Mouse (Mus musculus): ENCODE results near the gene Aim2. TPM values are rescaled to one million over a fixed set of nuclear protein-coding genes. Genes with fewer than 3 reads are reported as not detected.

The Aim2 gene
- polyA plus RNA-seq, 1 experiment = 1.5 TPM

DNA sequence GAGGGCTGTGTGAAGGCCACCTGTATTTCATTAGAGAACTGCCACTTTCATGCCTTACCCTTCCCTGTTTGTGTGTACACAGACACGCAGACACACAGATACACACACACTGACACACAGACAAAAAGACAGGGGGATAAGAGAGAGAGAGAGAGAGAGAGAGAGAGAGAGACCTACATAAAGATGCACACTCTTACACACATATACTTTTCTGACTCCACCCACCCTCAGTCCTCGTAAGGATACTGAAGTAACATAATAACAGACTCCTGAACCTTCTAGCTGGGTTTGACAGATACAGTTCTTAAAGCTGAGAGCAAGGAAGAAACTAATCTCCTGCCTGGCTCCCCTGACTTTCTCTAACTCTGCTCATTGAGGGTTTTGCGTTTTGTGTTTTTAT lies 38.8 kb downstream of the Aim2 start:
- Histone ChIP-seq H3K27me3 (ENCODE audit: control insufficient read depth, insufficient read depth, low read length) (no peaks in the 10 kb centered on the region; the same call in 1 of the 2 replicates), H3K27ac (ENCODE audit: insufficient read depth, low read depth, low read length) (no peak overlapping the region), H3K4me3 (ENCODE audit: low read depth, low read length) (no peak overlapping the region), H3K36me3 (ENCODE audit: control insufficient read depth, insufficient read depth, low read length) (no peaks in the 10 kb centered on the region), H3K4me1 (ENCODE audit: control insufficient read depth, insufficient read depth, insufficient read length, low read length) (no peaks in the 10 kb centered on the region)
- WGBS = 32% methylated on average over 3 of the region's 3 CpGs
- TF ChIP-seq POLR2A (IDR thresholded peaks at IDR 0.05; ENCODE audit: low read depth, low read length) = no peak
- no peak for TF ChIP-seq CTCF (IDR thresholded peaks at IDR 0.05; ENCODE audit: extremely low read depth, insufficient read length, insufficient replicate concordance, low read depth, low read length)

DNA sequence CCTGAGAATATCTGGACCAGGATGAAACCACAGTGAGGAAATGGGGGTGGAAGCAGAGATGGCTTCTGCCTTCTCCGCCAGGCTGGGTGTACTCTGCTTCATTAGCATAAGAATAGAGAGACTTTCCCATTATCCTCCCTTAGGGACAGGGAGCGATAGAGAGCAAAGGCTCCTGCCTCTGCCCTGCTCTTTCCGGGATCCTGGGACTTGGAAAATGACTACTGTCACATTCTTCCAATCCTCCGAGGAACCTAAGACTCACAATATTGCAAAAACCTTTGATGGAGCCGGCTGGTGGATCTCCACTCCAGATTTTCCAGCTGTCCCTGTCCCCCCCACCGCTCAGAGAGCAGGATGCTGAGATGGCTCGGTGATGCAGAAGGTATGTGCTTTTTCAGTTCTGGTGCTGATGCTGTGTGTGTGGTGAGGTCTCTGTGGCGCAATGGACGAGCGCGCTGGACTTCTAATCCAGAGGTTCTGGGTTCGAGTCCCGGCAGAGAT lies 39.3 kb downstream of the Aim2 start:
- TF ChIP-seq POLR2A (IDR thresholded peaks at IDR 0.05; ENCODE audit: low read depth, low read length) (no peak), CTCF (IDR thresholded peaks at IDR 0.05; ENCODE audit: extremely low read depth, insufficient read length, insufficient replicate concordance, low read depth, low read length) (no peak)
- no peaks in the 10 kb centered on the region for H3K36me3 ChIP-seq (ENCODE audit: control insufficient read depth, insufficient read depth, low read length)
- no peaks in the 10 kb centered on the region; the same call in 1 of the 2 replicates for H3K27me3 ChIP-seq (ENCODE audit: control insufficient read depth, insufficient read depth, low read length)
- no peak overlapping the region for H3K4me3 ChIP-seq (ENCODE audit: low read depth, low read length)
- 19% methylated on average over 13 of the region's 13 CpGs for WGBS
- no peak overlapping the region for H3K27ac ChIP-seq (ENCODE audit: insufficient read depth, low read depth, low read length)
- no peaks in the 10 kb centered on the region for H3K4me1 ChIP-seq (ENCODE audit: control insufficient read depth, insufficient read depth, insufficient read length, low read length)

DNA sequence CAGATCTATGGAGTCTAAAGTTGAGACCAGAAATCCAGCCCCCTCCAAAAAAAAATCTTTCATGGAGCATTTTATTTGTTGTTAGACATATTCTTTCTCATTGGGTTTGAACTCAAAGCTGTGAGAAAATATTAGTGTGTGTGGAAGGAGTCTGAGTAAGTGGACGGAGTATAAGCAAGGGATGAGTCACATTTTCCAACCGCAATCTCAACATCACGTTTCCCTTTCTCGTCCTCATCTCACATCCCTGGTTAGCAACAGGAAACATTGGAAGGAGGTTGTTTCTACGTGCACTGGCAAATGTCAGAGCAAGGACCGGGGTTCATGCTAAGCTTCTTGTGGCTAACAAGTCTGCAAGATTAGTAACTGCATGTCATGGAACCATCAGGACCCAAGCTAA lies 41.1 kb downstream of the Aim2 start:
- Histone ChIP-seq H3K27me3 (ENCODE audit: control insufficient read depth, insufficient read depth, low read length) (no peaks in the 10 kb centered on the region; the same call in 1 of the 2 replicates), H3K4me1 (ENCODE audit: control insufficient read depth, insufficient read depth, insufficient read length, low read length) (no peaks in the 10 kb centered on the region), H3K4me3 (ENCODE audit: low read depth, low read length) (no peak overlapping the region), H3K27ac (ENCODE audit: insufficient read depth, low read depth, low read length) (no peak overlapping the region), H3K36me3 (ENCODE audit: control insufficient read depth, insufficient read depth, low read length) (no peaks in the 10 kb centered on the region)
- no peak for TF ChIP-seq CTCF (IDR thresholded peaks at IDR 0.05; ENCODE audit: extremely low read depth, insufficient read length, insufficient replicate concordance, low read depth, low read length)
- no peak for TF ChIP-seq POLR2A (IDR thresholded peaks at IDR 0.05; ENCODE audit: low read depth, low read length)
- 65% methylated on average over 6 of the region's 6 CpGs for WGBS

DNA sequence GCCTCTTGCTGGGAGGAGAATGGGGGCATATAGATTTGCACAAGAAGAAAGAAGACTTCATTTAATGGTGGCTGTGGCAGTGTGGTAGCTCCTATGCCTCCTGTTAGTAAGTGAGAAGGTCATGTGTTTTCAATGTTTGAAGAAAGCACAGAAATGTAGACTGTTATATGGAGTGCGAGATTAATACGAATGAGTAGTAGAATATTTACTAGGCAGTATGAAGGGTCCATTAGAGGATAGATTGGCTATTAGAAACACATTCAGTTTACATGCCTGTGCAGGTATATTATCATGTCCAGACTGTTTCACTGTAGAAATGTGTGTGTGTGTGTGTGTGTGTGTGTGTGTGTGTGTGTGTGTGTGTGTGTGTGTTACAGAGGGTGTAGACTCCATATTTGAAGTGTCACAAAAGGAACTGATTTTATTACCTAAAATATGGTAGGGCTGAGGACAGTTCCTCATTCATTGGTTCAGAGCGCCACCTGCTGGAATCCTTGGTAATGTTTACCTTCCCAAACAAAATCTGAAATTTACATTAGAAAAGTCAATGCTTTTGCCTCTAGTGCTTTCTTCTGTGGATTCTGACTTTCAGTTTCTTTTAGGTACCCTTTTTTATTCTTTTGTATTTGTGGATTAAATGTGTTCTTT lies 47.8 kb downstream of the Aim2 start:
- Histone ChIP-seq H3K4me1 (ENCODE audit: control insufficient read depth, insufficient read depth, insufficient read length, low read length) (no peaks in the 10 kb centered on the region), H3K36me3 (ENCODE audit: control insufficient read depth, insufficient read depth, low read length) (no peaks in the 10 kb centered on the region), H3K4me3 (ENCODE audit: low read depth, low read length) (no peak overlapping the region), H3K27ac (ENCODE audit: insufficient read depth, low read depth, low read length) (no peak overlapping the region), H3K27me3 (ENCODE audit: control insufficient read depth, insufficient read depth, low read length) (no peaks in the 10 kb centered on the region)
- TF ChIP-seq POLR2A (IDR thresholded peaks at IDR 0.05; ENCODE audit: low read depth, low read length) = no peak
- no peak for TF ChIP-seq CTCF (IDR thresholded peaks at IDR 0.05; ENCODE audit: extremely low read depth, insufficient read length, insufficient replicate concordance, low read depth, low read length)
- 25% methylated on average over 3 of the region's 3 CpGs for WGBS

DNA sequence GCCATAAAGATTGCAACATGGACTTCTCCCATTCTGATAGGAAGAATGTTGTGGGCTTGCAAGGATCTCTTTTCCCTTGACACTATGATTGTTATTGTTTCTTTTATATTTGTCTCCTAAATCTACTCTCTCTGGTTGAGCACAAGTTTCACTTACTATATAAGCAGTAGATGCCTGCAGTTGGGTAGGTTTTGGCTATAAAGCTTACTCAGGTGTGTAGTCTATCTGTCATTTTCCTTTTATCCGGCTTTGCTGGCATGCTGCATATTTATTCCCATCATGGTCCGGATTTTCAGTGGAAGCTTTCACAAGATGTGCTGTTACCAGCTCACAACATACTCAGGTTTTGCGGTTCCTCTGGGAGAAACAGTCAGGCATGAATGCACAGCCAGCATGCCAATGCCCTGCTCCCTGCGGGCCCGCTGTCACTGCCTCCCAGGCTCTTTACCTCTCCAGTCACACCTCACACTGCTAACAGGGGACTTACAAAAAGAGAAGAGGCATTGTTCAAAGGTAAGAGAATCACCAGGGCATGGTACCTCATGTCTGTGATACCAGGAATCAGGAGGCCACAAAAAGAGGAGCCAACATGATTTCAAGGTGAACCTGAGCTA lies 54.1 kb downstream of the Aim2 start:
- H3K4me3 ChIP-seq (ENCODE audit: low read depth, low read length) = no peak overlapping the region
- 80% methylated on average over 5 of the region's 5 CpGs for WGBS
- no peak overlapping the region for H3K27ac ChIP-seq (ENCODE audit: insufficient read depth, low read depth, low read length)
- H3K27me3 ChIP-seq (ENCODE audit: control insufficient read depth, insufficient read depth, low read length) = no peaks in the 10 kb centered on the region
- no peaks in the 10 kb centered on the region for H3K4me1 ChIP-seq (ENCODE audit: control insufficient read depth, insufficient read depth, insufficient read length, low read length)
- H3K36me3 ChIP-seq (ENCODE audit: control insufficient read depth, insufficient read depth, low read length) = no peaks in the 10 kb centered on the region
- TF ChIP-seq CTCF (IDR thresholded peaks at IDR 0.05; ENCODE audit: extremely low read depth, insufficient read length, insufficient replicate concordance, low read depth, low read length) (no peak), POLR2A (IDR thresholded peaks at IDR 0.05; ENCODE audit: low read depth, low read length) (no peak)

DNA sequence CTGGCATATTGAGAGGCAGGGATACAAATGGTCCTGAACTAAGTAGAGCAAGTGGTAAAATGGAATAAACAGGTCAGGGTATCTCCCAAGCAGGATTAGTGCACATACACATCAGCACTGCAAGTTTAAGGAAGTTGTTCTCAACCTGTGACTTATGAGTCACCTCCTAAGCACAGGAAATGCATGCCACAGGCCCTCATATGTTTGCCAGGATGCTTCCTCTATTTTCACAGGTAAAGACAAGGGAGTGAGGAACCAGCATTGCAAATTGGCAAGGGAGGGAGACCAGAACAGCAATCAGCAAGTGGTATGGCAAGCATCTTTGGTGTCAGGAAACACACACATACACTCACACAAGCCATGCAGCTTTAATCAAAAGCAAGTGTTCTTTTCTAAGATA lies 58.4 kb downstream of the Aim2 start:
- H3K36me3 ChIP-seq (ENCODE audit: control insufficient read depth, insufficient read depth, low read length) = no peaks in the 10 kb centered on the region
- H3K4me3 ChIP-seq (ENCODE audit: low read depth, low read length) = no peak overlapping the region
- H3K27ac ChIP-seq (ENCODE audit: insufficient read depth, low read depth, low read length) = no peak overlapping the region
- H3K27me3 ChIP-seq (ENCODE audit: control insufficient read depth, insufficient read depth, low read length) = no peaks in the 10 kb centered on the region
- 0 out of 2 replicates have a peak, but pooled peaks cover 2% of the 10 kb centered on the region for H3K4me1 ChIP-seq (ENCODE audit: control insufficient read depth, insufficient read depth, insufficient read length, low read length)
- TF ChIP-seq CTCF (IDR thresholded peaks at IDR 0.05; ENCODE audit: extremely low read depth, insufficient read length, insufficient replicate concordance, low read depth, low read length) (no peak), POLR2A (IDR thresholded peaks at IDR 0.05; ENCODE audit: low read depth, low read length) (no peak)

DNA sequence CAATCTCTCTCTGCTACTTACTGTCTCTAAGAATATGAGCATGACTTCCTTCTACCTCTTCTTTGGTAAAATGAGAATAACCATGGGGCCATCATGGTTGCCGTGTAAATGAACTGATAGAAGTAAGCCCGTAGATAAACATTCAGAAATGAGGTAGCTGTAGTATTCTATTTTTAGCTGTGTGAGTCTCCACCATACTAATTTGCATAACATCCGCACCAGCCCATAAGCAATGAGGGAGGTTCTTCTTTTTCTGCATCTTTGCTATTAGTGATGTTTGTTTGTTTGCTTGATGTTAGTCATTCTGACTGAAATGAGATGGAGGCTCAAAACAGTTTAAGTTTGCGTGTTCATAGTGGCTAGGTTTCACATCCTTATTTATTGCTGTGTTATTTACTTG lies 61.2 kb downstream of the Aim2 start:
- H3K27me3 ChIP-seq (ENCODE audit: control insufficient read depth, insufficient read depth, low read length) = no peaks in the 10 kb centered on the region
- H3K4me3 ChIP-seq (ENCODE audit: low read depth, low read length) = no peak overlapping the region
- no peak overlapping the region for H3K27ac ChIP-seq (ENCODE audit: insufficient read depth, low read depth, low read length)
- whole genome bisulfite sequencing = 80% methylated on average over 4 of the region's 4 CpGs
- no peaks in the 10 kb centered on the region for H3K36me3 ChIP-seq (ENCODE audit: control insufficient read depth, insufficient read depth, low read length)
- H3K4me1 ChIP-seq (ENCODE audit: control insufficient read depth, insufficient read depth, insufficient read length, low read length) = 0 out of 2 replicates have a peak, but pooled peaks cover 2% of the 10 kb centered on the region
- TF ChIP-seq POLR2A (IDR thresholded peaks at IDR 0.05; ENCODE audit: low read depth, low read length) = no peak
- TF ChIP-seq CTCF (IDR thresholded peaks at IDR 0.05; ENCODE audit: extremely low read depth, insufficient read length, insufficient replicate concordance, low read depth, low read length) = no peak
